Mouse (Mus musculus) ES-Bruce4 (cell line): ENCODE measurements around the gene Defb45.

Experiments
- CTCF ChIP-seq: IDR thresholded peaks from one replicate; pipeline ENCODE4 v1.8.1; 2011; ENCODE audit warnings: low read depth, low read length
- POLR2A ChIP-seq: IDR thresholded peaks from one replicate; pipeline ENCODE4 v1.8.1; 2011; ENCODE audit warnings: low read length; ENCODE audit not compliant: insufficient read depth

DNA sequence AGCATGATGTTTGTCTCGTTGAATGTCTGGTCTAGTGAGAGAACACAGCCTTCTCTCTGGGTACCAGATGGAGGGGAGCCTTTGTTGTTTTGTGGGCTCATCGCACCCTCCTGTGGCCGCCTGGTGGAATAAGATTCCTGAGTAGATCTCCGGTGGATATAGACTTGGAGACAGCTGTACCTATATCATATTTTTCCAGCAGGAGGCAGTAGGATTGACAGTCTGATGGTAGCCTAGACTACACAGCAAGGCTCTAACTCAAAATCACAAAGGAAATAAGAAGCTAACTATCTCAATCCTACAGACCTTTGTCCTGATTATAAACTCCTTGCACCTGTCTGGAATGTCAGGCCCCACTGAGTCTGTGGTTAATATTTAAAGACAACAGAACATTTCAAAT lies 54.5 kb downstream of the Defb45 start:
- TF ChIP-seq POLR2A (no peak), CTCF (peak; percentile 36)
